Mouse (Mus musculus): ENCODE measurements at regions not wholly inside any gene's neighbourhood (a gene's known extent, or its start where the extent isn't known, plus 50 kb on each side); places are given as distances from the start of the nearest gene placed in this dataset.

- in situ Hi-C loops (cut with MboI, MseI): no loop called here
These were observed 179.9 kb upstream of the Il12b start for GRCm38 (mm10) chr11:44219971-44220370.

DNA sequence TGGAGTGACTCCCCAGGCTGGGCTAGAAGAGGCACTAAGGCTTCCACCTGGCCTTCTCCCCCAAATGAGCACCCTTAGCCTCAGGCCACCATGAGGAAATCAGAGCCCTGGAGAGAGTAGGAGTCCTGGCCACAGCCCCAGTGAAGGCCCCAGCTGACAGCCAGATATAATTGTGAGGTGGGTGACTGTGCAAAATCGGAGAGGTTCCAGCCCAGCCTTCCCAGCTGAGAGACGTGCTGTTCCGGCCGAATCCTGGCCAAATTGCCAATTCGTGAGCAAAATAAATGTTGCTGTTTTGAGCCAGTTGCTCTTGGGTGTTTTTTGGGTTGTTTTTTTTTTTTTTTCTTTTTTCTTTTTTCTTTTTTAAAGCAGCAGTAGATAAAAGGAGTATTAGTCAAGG, 169.9 kb upstream of the Il12b start:
- in situ Hi-C loops (cut with MboI, MseI): no loop called here

GRCm38 (mm10) chr11:44235456-44235855, 164.4 kb upstream of the Il12b start:
- in situ Hi-C loops (cut with MboI, MseI): no loop called here

- in situ Hi-C loops (cut with MboI, MseI): no loop called here
These were observed 161.8 kb upstream of the Il12b start for GRCm38 (mm10) chr11:44238051-44238450.

- in situ Hi-C loops (cut with MboI, MseI): no loop called here
These were observed 161.3 kb upstream of the Il12b start for GRCm38 (mm10) chr11:44238598-44238997.

- in situ Hi-C loops (cut with MboI, MseI): no loop called here
These were observed 156.7 kb upstream of the Il12b start for GRCm38 (mm10) chr11:44243184-44243583.

DNA sequence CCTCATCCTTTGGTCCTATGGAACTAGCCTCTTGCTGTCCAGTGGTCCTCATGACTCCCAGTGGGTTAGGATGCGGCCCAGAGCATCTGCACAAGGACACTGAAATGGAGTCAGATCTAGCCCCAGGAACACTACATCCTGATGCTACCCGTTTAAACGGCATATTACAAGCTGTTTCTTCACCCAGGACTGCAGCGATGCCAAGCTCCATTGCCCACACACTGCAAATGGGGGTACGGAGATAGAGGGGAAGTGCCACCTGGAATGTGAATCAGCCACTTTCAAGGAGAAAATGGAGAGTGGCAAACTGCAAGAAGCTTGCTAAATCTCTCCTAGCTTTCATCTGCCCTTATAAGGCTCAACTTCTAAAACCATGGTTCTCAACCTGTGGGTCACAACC, 148.0 kb upstream of the Il12b start:
- in situ Hi-C loops (cut with MboI, MseI): no loop called here

GRCm38 (mm10) chr11:44260376-44261111, 139.3 kb upstream of the Il12b start:
- in situ Hi-C loops (cut with MboI, MseI): no loop called here

- in situ Hi-C loops (cut with MboI, MseI): no loop called here
These were observed 138.2 kb upstream of the Il12b start for GRCm38 (mm10) chr11:44261657-44262056.

- in situ Hi-C loops (cut with MboI, MseI): no loop called here
These were observed 137.3 kb upstream of the Il12b start for GRCm38 (mm10) chr11:44262571-44262970.

DNA sequence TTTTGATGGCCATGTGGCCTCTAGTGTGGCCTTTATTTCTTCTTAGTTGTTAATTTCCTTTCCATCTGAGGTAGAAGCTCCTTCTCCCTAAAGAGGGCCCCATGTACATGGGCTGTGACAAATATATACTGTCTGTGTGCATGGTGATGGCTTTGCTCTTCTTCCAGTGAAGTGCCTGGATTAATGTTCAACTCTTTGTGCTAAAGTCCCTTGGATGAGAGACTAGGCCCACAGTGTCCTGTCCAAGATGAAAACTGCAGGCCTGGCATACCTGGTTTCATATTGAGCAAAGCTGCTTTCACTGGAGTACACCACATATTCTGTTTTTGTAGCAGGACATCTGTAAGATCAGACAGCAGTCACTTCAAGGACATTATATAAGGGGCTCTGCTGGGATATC, 127.6 kb upstream of the Il12b start:
- in situ Hi-C loops (cut with MboI, MseI): no loop called here

DNA sequence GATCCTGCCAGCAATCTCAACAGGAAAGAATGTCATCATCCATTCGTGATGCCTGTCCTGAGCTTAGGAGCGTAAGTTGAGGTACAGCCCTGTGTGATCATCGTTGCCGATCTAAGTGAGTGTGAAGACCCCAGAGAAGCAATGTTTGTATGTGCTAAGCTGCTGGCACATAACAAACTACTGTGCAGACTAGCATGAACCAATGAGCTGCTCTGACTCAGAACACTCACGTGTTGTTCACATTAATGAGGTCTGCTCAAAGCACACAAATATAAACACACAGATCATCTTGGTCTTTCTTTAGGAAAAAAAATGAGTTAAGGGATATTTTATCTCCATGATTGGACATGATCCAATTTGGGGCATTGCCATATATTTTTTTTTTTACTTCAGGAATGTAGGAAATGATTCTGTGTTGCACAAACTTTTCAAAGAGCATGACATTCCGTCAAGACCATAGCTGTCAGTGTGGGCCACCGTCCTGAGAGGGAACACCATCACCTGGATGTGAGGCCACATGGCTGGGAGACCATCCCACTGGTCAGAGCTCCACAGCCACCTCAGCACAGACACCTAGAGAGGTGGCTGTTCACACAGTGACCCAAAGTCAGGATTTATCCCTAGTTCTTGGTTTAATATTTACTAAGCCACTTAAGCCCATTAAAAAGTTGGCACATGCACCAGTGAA, 121.2 kb upstream of the Il12b start:
- in situ Hi-C loops (cut with MboI, MseI): no loop called here

DNA sequence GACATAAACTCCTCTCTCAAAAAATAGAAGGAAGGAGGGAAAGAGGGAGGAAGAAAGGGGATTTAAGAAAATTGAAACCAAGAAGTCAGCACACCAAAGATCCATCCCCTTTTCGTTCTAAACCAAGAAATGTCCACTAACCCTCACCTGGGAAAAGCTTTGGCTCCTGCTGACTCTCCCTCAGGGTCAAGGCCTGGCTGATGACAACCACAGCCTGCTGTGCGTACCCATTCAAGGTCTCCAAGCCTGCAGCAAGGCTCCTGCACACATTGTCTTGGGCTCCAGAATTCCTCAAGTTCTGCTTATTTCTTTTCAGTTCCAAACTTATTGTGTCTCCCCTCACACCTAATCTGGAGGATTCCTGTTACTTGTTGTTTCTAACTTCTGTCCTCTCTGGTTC, 113.9 kb upstream of the Il12b start:
- in situ Hi-C loops (cut with MboI, MseI): no loop called here

- in situ Hi-C loops (cut with MboI, MseI): no loop called here
These were observed 111.0 kb upstream of the Il12b start for GRCm38 (mm10) chr11:44288825-44289224.

DNA sequence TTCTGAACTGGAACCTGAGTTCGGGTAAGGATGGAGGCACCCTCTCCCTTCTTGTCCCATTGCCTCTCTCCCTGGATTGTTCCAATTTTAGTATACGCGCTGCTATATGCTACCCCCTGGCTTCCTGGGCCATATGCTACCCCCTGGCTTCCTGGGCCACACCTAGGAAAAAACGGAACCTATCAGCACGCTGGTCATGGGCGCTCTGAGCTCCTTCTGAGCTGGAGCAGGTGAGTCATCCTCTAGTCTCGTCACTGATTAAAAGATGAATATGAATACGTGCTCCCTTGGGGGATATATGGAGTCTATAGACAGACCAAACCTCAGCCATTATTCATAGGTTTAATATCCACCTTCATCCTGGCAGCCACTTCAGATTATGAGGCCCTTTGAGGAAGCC, 96.1 kb upstream of the Il12b start:
- in situ Hi-C loops (cut with MboI, MseI): no loop called here

GRCm38 (mm10) chr11:44316061-44316460, 83.8 kb upstream of the Il12b start:
- in situ Hi-C loops (cut with MboI, MseI): no loop called here

- in situ Hi-C loops (cut with MboI, MseI): no loop called here
These were observed 80.7 kb upstream of the Il12b start for GRCm38 (mm10) chr11:44319136-44319535.

DNA sequence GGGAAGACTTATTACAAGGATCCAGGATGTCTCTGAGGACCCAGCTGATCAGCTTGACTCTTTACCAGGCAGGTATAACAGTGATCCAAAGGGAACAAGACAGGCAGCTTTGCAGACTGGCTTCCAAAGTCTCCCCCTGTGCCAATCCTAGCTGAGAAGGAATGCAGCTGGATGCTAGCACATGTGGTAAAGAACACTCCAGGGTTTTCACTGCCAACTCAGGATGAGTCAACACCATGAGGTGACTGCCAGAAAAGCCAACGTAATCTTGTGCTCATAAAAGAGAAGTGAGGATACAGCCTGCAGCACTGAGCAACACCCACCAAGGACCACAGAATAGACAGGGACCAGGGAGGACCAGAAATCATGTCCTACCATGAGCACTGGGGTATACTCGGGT, 76.5 kb upstream of the Il12b start:
- in situ Hi-C loops (cut with MboI, MseI): loop anchor here (10.0 kb wide), 1 partner anchor 229 kb away; no protein-coding TSS in a partner anchor

GRCm38 (mm10) chr11:44325066-44325465, 74.8 kb upstream of the Il12b start:
- in situ Hi-C loops (cut with MboI, MseI): loop anchor here (5.0 to 10.0 kb wide), 2 partner anchors 230 to 558 kb away; no protein-coding TSS in a partner anchor

DNA sequence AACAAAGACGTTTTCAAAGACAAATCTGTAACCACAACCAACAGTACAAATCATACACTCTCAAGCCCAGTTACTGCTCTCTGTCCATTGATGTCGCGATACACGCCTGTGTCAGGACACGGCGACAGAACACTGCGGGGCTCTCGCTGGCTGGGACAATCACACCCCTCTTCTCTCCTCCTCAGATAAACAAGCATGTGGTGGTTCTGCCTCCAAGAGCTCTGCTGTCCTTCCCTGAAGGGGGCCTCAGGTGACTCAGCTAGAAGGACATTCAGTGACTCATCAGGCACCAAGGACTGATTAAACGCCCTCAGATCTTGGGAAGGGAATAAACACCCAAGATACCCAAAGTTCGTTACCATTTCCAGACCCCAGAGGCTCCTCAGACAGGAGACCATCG, 74.3 kb upstream of the Il12b start:
- in situ Hi-C loops (cut with MboI, MseI): loop anchor here (5.0 to 10.0 kb wide), 2 partner anchors 231 to 558 kb away; no protein-coding TSS in a partner anchor

DNA sequence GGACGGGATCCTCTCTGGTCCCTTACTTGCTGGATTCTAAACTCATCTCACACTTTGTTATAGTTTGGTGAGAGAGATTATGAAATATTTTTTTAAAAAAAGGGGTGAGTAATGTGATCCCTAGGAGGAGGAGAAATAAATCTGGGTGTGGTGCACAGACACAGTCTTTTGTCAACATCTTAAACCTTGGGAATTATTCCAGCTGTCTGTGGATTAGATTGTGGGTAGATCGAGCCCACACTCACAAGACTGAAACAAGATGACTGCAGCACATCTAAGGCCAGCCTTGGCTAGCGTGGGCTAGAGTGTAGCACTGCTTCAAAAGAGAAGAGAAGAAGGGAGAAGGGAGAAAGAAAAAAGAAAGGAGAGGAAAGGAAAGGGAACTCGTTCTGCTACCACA, 70.4 kb upstream of the Il12b start:
- in situ Hi-C loops (cut with MboI, MseI): loop anchor here (5.0 to 10.0 kb wide), 2 partner anchors 235 to 562 kb away; no protein-coding TSS in a partner anchor

DNA sequence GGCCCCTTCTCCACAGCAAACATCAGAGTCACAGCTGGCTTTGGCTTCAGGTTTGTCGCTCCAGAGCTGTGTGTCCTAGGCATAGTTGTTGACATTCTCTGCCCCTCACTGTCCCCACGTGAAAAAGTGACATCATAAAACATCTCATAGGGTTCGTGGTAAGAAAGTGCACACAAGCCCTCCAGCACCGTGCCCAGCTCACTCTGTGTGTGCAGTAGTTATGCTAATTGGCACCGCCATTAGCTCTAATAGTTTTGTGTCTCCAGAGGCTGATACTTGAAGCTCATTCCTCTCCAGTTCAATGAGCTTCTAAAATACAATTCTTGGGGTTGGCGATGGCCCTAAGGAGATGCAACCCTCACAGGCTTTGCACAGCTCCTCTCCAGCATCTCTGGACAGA, 69.4 kb upstream of the Il12b start:
- in situ Hi-C loops (cut with MboI, MseI): no loop called here
